Mouse (Mus musculus) midbrain, embryonic 16.5 days (tissue): ENCODE results near the gene Ptgir. TPM values are rescaled to one million over a fixed set of nuclear protein-coding genes. Genes with fewer than 3 reads are reported as not detected.

Experiments
- polyA plus RNA-seq: library from polyadenylated mRNA; unstranded; fragments of >200 nt; fragmentation: Nextera tagmentation; extraction: Ambion mirVana; gene quantifications from 2 replicates; pipeline ENCODE4 v1.2.1, GENCODE M21; 2015

Gene Ptgir
- polyA plus RNA-seq, 1 experiment from 2014 or later = 0.23 TPM

Other genes with a start within 250 kb of the Ptgir start
- gene Ceacam15, start 230.8 kb upstream of the Ptgir start, polyA plus RNA-seq = not detected in 2 replicates
- gene Ceacam9, start 184.6 kb upstream of the Ptgir start, polyA plus RNA-seq = 0.18 TPM in 1 of 2 replicates, not detected in the other
- 437 and 461 TPM in 2 replicates for gene Ap2s1, start 168.1 kb upstream of the Ptgir start, polyA plus RNA-seq
- gene Slc1a5, start 125.2 kb upstream of the Ptgir start, polyA plus RNA-seq = 10.1 and 10.7 TPM in 2 replicates
- gene Strn4, start 90.6 kb upstream of the Ptgir start, polyA plus RNA-seq = 185 and 199 TPM in 2 replicates
- 52.1 and 53.8 TPM in 2 replicates for gene Fkrp, start 89.8 kb upstream of the Ptgir start, polyA plus RNA-seq
- 6.0 and 6.9 TPM in 2 replicates for gene Prkd2, start 63.6 kb upstream of the Ptgir start, polyA plus RNA-seq
- gene Dact3, start 31.2 kb upstream of the Ptgir start, polyA plus RNA-seq = 2.6 and 3.0 TPM in 2 replicates
- 14.0 and 49.2 TPM in 2 replicates for gene Gng8, start 14.7 kb upstream of the Ptgir start, polyA plus RNA-seq
- 405 and 443 TPM in 2 replicates for gene Calm3, start 17.6 kb downstream of the Ptgir start, polyA plus RNA-seq
- 186 and 206 TPM in 2 replicates for gene Pnmal2, start 38.2 kb downstream of the Ptgir start, polyA plus RNA-seq
- gene Pnmal1, start 53.2 kb downstream of the Ptgir start, polyA plus RNA-seq = 83.1 and 89.5 TPM in 2 replicates
- gene Gm42372, start 76.6 kb downstream of the Ptgir start, polyA plus RNA-seq = 7.2 and 7.3 TPM in 2 replicates
- gene Ccdc8, start 86.2 kb downstream of the Ptgir start, polyA plus RNA-seq = 6.4 and 6.9 TPM in 2 replicates
- 118 and 127 TPM in 2 replicates for gene Ppp5c, start 121.4 kb downstream of the Ptgir start, polyA plus RNA-seq
- 4.0 and 5.7 TPM in 2 replicates for gene Hif3a, start 155.9 kb downstream of the Ptgir start, polyA plus RNA-seq
- gene Psg16, start 167.6 kb downstream of the Ptgir start, polyA plus RNA-seq = 5.7 and 7.2 TPM in 2 replicates
- gene Ceacam3, start 243.8 kb downstream of the Ptgir start, polyA plus RNA-seq = 0.06 TPM in 1 of 2 replicates, not detected in the other